Comparison of ENCODE assay signal across 8 mouse cellular contexts in genomic region chr2:153161684-153162080, GRCm38 (mm10). TPM values are rescaled to one million over a fixed set of nuclear protein-coding genes. Genes with fewer than 3 reads are reported as not detected.
DNase-seq lines count a peak whose midpoint lies in the region; ATAC-seq and TF ChIP-seq lines count a peak whose summit lies in the region.

No protein-coding gene starts in this region.

- H3K27me3 ChIP-seq in kidney, embryonic 16.5 days (ENCODE audit: insufficient read depth, low read length) = no peaks in the 10 kb centered on the region

- H3K4me3 ChIP-seq in kidney, embryonic 16.5 days (ENCODE audit: low read length) = peak overlapping the region; percentile 73
- H3K4me3 ChIP-seq in bone marrow, adult 2 months (replicated peaks; ENCODE audit: control insufficient read depth, low read depth, low read length) = peak overlapping the region; percentile 72

- WGBS in kidney, embryonic 16.5 days = 0% methylated on average over 16 of the region's 16 CpGs
- under 1% methylated on average over 16 of the region's 16 CpGs for WGBS in bone marrow, adult 2 months

- peak overlapping the region; percentile 97 for H3K27ac ChIP-seq in kidney, embryonic 16.5 days (ENCODE audit: low read length)
- H3K27ac ChIP-seq in bone marrow, adult 2 months (ENCODE audit: control insufficient read depth, insufficient read depth, low read depth, low read length, poor library complexity) = peak overlapping the region; percentile 57

- H3K36me3 ChIP-seq in kidney, embryonic 16.5 days (ENCODE audit: insufficient read depth, low read length) = no peaks in the 10 kb centered on the region

- H3K4me2 ChIP-seq in kidney, embryonic 16.5 days (replicated peaks; ENCODE audit: low read depth, low read length) = peak overlapping the region; percentile 92

- DNase-seq in kidney, postnatal 25 days = no peak
- no peak for DNase-seq in embryo, embryonic 9.5 days (ENCODE audit: extremely low spot score)
- no peak for DNase-seq in urinary bladder, postnatal 25 days (ENCODE audit: low spot score)
- DNase-seq in layer of hippocampus, postnatal 36 days = no peak

- peaks cover 13% of the 10 kb centered on the region for H3K4me1 ChIP-seq in kidney, embryonic 16.5 days (ENCODE audit: insufficient read depth, low read length)
- peaks cover 4% of the 10 kb centered on the region for H3K4me1 ChIP-seq in bone marrow, adult 2 months (ENCODE audit: control insufficient read depth, insufficient read depth, low read length)

- ATAC-seq in kidney, embryonic 16.5 days (ENCODE audit: low FRiP score, low TSS enrichment) = peak; percentile 67
- peak; percentile 23 to 33; a peak in 3 of 4 replicates for ATAC-seq in hematopoietic stem cell, adult 5-6 weeks (replicated peaks in 1 of 2; ENCODE audit: insufficient read depth in 1 of 2, low FRiP score in 2 of 2, low TSS enrichment in 1 of 2, low read depth in 1 of 2, poor library complexity in 2 of 2, severe bottlenecking in 2 of 2)
- ATAC-seq in megakaryocyte progenitor cell, adult 5-6 weeks (replicated peaks; ENCODE audit: poor library complexity) = peak; percentile 47

- 0 out of 2 replicates have a peak, but pooled peaks have one; percentile 25 for TF ChIP-seq POLR2A in bone marrow, adult 2 months (IDR thresholded peaks at IDR 0.05; ENCODE audit: borderline replicate concordance, control insufficient read depth, low read depth, low read length)

- H3K9ac ChIP-seq in kidney, embryonic 16.5 days (replicated peaks; ENCODE audit: low read length) = peak overlapping the region; percentile 79

- TF ChIP-seq CTCF in bone marrow, adult 2 months (IDR thresholded peaks at IDR 0.05; ENCODE audit: control insufficient read depth, insufficient read depth, low read length) = no peak

- no peaks in the 10 kb centered on the region for H3K9me3 ChIP-seq in kidney, embryonic 16.5 days (ENCODE audit: low read length)

RNA-seq across cellular contexts. Expression of gene Tm9sf4, which starts 0.6 kb away (rescaled TPM):
- 102 and 108 TPM in 2 replicates for polyA plus RNA-seq in kidney, embryonic 16.5 days (2015; fragmentation: Nextera tagmentation; extraction: Ambion mirVana)
- 12.6 and 18.3 TPM in 2 replicates for polyA plus RNA-seq in bone marrow, adult 2 months (2011; ENCODE audit: insufficient read depth, insufficient read length, low replicate concordance, missing spikeins)
- total RNA-seq in hematopoietic stem cell, adult 5-6 weeks (2017) = 62.0 and 83.4 TPM in 2 replicates
- 59.2 and 60.4 TPM in 2 replicates for total RNA-seq in megakaryocyte progenitor cell, adult 5-6 weeks (2015)
- 65.8 and 89.2 TPM in 2 replicates for total RNA-seq in megakaryocyte progenitor cell, adult 5-6 weeks (2017)
- total RNA-seq in layer of hippocampus, postnatal 36 days (2021) = 100 to 1,000 TPM in 1 of 2 experiments, 10 to 100 TPM in 1; 84.1 to 103 TPM

RNA-seq across cellular contexts. Expression of gene Hck, which starts 53.4 kb away (rescaled TPM):
- polyA plus RNA-seq in kidney, embryonic 16.5 days (2015; fragmentation: Nextera tagmentation; extraction: Ambion mirVana) = 6.3 and 6.6 TPM in 2 replicates
- 20.0 and 54.3 TPM in 2 replicates for polyA plus RNA-seq in bone marrow, adult 2 months (2011; ENCODE audit: insufficient read depth, insufficient read length, low replicate concordance, missing spikeins)
- 9.0 and 26.3 TPM in 2 replicates for total RNA-seq in hematopoietic stem cell, adult 5-6 weeks (2017)
- total RNA-seq in megakaryocyte progenitor cell, adult 5-6 weeks (2015) = 16.3 and 17.3 TPM in 2 replicates
- total RNA-seq in megakaryocyte progenitor cell, adult 5-6 weeks (2017) = 20.1 and 25.7 TPM in 2 replicates
- 1 to 10 TPM; 1.6 to 2.2 TPM for total RNA-seq in layer of hippocampus, postnatal 36 days (2021)
